Mouse (Mus musculus): ENCODE measurements at regions not wholly inside any gene's neighbourhood (a gene's known extent, or its start where the extent isn't known, plus 50 kb on each side); places are given as distances from the start of the nearest gene placed in this dataset.
A peak's percentile ranks its signal among the peaks of the same experiment; 100 is the strongest.

DNA sequence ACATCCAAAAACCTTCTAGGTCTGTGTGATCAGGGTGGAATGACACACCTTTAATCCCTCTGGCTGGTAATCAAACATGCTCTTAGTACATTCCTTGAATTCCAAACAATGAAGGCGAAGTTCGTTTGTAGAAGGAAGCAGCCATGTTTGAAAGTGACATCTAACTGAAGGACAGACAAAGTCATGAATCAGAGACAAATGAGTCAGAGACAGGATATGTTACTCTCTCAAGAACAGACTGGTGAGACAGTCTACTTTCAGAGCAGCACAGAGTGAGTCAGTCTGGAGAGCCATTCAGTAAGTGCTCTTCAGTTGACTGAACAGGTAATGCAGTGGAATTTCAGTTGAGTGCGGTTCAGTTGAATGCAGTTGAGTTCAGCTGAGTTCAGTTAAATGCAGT, 150.4 kb downstream of the Cpe start:
- no peak for DNase-seq

DNA sequence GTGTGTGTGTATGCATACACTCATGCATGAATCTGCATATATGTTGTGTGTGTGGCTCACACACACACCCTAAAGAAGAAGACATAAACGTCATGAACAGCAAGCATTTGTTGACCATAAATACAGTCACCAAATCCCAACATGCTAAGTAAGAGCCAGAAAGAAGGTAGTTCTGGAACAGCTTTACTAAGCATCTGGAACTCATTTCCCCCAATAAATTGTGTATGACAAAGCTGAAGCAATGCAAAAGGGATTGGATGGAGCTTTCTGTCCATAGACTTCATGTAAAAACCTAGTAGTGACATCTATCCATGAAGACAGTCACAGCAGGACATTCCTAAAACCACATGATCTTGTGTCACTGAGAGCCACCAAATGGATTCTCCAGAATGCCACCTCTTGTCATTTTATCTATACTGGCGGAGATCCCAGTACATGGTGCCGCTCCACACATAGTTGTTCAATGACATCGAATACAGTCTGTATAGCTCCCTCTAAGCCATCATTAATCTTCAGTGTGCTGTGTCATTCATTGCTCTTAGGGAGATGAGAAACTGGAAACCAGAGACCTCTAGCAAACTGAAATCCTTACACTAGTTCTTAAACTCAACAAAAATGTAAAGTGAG, 152.9 kb downstream of the Cpe start:
- no peak for DNase-seq

DNA sequence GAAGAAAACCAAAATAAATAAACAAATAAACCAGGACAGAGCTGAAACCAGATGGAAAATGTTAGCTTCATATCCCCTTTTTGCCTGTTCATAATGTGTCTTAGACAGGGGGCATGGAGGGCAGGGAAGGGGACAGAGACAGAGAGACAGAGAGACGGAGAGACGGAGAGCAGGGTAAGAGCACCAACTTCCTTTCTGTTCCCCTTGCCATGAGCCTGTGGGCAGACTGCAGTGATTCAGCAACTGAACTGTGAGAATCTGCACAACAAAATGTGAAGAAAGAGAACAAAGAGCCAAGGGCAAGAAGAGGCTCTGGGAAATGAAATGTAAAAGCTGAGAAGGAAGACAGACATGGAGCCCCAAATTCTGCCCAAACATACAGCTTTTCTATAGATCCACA, 161.1 kb downstream of the Cpe start:
- DNase-seq = no peak

DNA sequence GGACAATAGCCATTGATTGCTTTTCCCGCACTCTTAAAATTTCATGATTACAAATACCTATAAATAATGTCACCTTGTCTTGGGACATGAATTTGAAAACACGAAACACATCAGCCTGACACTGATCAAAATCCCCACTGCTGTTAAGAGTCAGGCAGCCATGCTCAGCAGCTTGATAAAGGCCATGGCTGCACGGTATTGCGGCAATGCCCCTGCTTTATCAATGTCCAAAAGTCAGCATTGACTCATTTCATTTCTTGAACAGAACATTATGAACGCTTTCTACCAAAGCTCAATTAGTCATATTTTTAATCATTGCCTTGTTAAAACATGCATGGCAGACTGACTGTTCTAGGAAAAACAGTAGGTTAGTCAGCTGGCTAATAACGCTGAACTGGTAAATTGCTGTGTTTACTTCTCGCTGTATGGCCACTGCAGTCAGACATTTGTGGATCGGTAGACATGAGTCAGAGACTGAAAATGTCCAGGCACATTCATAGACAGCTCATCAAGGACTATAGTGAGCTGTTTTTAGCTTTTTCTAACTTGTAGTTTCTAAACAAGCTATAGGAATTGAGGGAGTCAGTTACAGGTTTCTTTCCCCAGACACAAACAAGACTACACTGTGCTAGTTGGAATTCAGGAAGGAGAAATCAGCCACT, 170.3 kb downstream of the Cpe start:
- DNase-seq = no peak

DNA sequence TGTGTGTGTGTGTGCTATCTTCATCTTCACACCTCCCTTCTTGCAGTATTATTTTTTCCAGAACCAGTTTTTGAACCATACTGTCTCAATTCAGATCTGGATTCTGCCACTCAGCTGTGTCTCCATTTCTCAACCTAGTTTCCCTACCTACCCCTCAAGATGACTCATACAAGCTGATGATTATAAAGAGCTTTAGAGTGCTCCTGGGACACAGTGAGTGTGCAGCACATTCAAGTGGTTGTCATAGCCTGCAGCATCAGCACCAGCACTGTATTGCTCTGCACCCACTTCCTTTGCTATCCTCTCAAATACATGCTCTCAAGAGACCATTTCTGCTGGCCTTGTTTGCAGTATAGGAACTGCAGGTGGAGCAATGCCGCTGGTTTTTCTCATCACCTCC, 173.2 kb downstream of the Cpe start:
- DNase-seq = no peak

DNA sequence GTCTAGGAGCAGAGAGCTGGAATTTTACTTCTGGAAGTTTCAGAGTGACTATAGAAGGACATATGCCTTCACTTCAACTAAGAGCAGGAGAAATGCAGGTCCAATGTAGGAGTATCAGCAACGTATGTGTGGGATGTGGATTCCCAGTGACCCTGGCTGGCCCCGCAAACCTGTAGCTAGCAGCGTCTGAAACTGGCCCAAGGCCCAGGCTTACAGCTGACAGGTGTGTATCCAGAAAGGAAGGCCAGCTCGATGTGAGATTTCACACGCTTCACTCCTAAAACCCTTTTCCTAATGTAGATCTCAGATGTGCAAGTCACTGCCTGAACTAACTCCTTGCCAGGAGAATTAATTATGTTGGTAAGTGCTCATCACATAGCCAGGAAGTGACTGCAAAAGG, 176.9 kb downstream of the Cpe start:
- DNase-seq = peak; percentile 9

DNA sequence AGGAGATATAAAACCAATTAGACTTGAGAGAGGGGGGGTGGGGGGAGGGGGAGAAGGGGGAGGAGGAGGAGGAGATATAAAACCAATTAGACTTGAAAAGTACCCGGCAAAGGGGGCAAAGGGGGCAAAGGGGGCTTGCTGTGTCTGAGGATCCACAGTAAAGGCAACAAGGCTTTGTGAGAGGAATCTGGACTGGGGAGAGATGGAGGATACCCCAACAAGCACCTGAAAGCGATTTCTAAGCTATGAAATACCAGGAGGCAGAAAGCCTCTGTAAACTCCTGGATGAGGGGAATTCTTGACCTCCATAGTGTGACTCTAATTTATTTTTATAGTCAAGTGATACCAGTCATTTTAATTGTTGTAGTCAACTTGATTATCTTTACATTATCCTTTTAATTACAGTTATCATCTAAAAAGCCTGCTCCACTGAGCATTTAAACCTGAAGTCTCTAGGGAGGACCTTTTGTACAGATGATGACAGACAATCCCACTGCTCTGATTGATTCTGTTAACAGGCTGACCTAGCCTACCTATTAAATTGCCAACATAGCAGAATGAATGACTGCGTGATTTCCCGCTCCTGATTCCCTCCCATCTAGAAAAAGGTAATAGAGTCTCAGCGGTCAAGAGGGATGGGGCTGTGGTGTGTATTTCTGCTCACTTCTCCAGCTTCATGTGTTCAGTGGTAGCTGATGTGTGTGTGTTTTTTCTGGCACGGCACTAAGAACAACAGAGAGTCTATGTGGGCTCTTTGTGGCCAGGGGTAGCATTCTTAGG, 195.4 kb downstream of the Cpe start:
- DNase-seq = no peak

DNA sequence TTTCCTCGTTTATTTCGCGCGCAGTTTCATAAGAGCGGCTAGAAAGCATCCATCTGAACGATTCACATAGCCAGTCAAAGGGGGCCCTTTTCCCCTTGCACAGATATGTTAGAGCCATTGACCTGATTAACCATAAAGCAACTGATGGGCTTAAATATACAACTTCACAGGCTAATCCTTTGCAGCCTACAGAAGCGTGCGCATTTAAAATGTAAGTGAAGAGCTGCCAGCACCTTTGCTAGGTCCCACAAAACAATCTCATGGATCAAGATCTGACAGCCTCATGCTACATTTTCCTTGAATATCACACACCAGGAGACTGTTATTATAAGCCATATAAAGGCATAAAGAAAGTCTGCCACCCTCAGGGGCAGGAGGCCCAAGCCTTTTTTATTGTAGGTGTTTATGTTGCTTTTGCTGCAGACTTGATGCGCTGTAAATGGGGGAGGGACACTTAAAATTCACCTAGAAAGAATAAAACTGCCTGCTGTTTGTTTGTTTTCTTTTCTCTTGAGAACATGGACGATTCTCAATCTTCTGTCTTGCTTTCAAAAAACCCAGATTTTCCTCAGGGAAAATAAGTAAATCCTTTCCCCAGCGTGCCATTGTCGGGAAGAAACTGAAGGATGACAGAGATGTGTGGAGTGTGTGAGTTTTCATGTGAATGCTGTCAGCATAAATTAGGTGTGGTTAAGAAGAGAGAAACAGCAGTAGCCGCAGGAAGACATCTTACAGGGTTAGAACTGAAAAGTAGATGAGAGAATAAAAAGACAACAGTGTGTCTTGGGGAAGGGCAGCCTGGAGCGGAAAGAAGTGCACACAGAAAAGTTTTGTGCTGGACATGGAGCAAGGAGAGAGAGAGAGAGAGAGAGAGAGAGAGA, 196.3 kb downstream of the Cpe start:
- DNase-seq = no peak

DNA sequence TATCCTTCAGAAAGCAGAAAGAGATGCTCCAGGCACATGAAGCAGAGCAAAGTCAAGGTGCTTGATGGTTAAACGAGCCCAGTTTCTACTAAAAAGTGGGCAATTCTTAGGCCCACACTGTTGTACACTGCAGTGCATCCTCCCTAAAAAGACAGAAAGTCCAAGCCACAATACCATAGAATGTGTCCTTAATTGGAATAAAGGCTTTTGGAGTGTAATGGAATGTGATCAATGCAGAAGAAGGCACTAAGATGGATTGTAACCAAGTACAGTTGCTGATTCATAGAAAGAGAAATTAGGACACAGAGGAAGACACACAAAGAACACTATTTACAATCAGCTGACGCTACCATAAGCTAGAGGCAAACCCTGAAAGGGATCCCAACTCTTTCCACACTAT, 201.3 kb downstream of the Cpe start:
- DNase-seq = no peak

DNA sequence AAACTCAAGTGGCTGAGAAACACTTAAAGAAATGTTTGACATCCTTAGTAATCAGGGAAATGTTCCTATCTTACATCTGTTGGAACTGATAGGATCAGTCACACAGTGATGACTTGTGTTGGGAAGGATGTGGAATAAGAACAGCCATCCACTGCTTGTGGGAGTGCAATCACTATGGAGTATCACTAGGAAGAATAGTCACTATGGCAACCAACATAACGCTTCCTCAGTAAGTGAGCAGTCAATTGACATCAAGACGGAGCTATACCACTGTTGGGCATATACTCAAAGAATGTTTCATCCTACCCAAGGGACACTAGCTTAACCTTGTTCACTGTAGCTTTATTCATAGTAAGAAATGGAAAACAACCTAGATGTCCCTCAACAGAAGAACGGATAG, 204.8 kb downstream of the Cpe start:
- DNase-seq = no peak

DNA sequence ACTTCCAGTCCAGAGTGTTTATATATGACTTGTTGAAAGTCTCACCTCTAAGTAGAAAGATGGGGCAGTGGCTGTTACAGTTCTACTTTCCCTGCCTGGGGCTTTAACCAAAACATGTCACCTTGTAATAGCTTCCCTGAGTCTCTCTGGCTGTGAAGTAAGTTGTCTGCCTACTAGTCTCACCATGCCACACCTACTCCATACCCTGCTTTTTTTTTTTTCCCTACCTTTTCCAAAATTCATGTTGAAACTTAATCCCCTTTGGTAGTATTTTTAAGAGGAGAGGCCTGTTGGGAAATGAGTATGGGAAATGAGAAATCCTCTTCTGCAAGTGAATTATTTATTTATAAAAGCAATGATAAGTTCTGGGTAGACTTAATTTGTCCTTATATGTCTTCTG, 219.6 kb downstream of the Cpe start:
- DNase-seq = no peak

DNA sequence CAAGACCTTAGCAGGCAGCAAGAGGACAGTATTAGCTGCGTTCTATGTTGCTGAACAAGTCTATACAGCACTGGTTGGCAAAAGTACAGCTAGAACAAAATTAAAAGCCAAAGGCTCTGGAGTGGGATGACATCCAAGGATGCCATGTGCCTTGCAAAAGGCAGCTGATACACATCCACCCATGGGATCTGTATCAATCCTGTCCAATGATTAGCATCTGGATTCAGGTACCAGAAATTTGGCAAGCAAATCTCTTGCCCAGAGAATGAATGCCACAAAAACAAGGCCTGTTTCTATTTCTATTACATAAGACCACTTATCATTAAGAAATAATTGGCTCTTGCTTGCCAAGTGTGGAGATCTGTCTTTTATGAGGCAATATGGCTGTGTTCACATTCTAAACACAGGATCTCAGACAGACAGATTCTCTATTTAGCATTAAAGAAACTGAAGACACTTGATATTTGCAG, 220.0 kb downstream of the Cpe start:
- DNase-seq = no peak

DNA sequence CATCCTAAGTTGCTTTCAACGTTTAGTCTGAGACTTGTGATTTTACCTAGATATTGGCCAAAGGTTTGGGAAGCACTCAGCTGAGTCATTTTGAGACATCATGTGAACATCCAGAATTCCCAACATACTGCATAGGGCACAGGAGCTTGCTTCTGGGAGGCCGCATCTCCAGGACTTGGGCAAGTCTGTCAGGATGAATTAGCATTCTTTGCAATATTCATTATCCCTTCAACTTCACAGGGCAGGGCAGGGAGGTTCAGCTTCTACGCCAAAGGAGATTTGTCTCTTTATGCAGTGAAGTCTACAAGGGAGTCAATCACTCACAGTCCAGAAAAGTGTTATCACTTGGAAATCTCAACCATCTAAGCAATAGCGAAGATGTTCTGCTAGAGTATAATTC, 231.7 kb downstream of the Cpe start:
- no peak for DNase-seq

DNA sequence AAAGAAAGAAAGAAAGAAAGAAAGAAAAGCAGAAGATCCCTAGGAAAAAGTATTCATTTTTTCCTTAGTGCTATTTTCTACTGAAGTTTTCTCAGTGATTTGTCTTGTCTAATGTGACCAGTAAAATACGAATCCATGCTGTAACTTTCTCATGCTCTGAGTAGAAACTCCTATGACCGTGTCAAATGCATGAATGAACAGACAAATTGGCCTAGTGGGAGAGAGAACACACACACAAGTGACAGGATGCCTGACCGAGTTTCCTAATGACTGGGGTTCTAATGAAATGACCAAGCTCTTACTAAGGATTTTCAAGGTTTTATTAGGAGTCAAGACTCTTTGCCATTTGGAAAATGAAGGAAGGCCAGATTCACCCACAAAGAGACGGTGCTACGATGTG, 235.9 kb downstream of the Cpe start:
- DNase-seq = no peak

DNA sequence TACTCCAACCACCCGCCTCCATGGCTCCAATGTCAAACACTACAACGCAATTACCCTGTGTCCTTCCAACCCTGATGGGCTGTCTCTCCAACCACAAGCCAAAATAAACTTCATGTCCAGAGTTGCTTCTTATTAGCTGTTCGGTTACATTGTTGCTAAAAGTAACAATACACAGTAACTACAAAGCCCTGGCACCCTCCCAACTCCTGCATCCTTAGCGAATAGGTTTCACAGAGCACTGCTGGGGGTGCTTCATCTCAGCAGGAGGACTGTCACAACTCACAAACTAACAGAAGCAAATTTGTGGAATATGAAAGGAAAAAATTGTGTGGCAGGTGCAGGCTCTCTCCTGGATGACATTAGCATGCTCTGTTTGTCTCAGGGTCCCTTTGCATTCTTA, 238.1 kb downstream of the Cpe start:
- DNase-seq = no peak

DNA sequence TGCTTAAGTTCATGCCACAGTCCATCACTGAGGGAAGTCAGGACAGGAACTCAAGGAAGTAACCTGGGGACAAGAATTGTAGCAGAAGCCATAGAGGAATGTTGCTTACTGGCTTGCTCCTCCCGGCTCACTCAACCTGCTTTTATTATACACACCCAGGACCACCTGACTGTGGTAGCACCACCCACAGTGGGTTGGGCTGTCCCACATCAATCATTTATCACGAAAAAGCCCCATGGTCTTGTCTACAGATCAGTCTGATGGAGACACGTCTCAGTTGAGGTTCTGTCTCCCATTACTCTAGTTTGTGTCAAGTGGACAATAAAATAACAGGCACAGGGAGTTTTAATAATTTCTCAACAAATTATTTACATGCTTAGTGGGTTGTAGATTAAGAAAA, 239.3 kb upstream of the Tll1 start:
- no peak for DNase-seq

DNA sequence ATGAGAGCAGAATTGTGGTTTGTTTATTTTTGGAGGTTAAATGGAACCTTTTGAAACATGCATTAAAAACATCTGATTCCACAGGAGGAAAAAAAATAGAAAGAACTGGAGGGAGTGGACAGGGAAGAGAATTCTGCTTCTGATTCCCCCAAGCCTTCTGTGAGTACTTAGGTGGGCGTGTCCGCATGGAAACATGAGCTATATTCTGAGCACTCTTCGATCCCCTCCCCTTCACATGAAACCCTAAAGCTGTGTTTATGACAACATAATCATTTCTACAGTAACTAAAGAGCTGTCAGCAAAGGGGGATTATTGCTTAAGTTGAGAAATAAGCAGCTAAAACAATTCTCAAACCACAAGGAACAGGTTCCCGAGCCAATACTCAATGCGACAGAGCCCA, 238.4 kb upstream of the Tll1 start:
- DNase-seq = no peak

DNA sequence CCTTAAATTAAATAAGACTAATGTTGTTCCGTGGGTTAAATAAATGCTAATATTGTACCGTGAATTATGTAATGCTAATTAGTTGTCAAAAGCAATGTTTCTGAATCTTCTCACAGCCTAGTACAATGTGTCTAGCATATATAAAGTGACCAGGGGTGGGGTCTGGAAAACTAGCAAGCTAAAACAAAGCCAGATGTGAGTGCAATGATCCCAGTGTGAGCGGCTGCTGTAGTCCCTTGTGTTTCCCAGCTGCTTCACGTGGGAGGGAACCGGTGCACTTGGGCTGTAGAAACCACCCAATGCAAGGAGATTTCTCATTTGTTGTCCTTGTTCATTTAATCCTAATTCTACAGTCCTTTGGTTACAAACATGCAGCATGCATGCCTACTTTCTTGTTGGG, 232.4 kb upstream of the Tll1 start:
- no peak for DNase-seq

DNA sequence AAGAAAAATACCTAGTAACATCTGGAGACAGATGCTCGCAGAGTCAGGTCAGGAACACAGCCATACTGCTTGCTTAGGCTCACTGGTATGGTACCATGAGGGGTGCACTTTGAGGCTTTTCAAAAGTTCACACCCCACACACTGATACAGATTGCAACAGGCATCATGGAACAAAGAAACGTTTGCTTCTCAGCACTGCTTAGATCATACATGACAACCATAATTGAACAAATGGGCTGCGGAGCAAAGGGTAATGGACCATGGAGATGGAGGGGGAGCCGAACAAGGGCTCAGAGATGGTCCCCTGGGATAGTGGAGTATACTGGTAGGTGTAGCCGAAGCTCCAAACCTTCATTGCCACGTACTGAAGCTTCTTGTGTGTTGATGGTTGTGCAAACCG, 228.6 kb upstream of the Tll1 start:
- no peak for DNase-seq

DNA sequence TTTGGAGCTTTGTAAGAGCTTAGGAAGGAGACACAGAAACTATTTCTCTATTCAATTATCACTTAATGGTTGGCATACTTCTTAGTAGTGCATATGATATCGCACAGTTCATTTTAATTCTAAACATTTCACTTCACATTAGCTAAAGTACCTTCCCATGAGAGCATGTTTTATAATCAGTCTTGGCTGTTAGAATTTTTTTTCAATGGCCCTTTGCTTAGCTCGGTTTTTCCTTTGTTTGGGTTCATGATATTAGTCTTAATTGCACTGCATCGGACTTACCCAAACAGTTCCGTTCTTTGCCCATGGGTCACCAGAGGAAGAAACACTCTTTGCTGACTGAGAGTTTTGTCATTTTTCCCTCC, 216.8 kb upstream of the Tll1 start:
- DNase-seq = no peak

DNA sequence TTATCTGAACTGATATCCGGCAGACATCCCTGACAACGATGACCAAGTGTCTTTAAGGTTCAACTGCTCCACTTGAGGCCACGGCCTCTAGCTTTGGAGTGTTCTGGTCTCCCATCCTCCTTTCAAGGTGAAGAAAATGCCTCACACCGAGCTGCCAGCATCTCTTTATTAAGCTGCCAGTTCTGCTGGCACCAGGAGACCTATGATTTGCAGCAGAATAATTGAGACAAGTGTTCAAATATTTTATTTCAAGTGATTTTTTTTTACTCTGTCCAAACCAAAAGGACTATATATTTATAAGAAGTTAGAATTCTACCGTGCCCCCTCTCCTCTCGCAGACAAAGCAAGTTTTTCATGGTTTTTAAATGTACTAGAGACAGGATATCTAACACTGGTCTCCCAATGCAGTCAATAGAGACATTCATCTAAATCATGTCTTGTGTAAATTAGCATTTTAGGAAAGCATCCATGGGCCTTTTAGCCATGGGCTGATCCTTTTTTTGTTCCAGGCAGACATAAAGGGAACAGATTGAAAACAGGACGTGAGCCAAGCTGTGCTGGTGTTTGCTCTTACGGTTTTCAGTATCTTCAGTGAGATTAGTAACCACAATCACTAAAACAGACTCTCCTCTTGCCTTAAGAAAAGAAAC, 216.3 kb upstream of the Tll1 start:
- no peak for DNase-seq

DNA sequence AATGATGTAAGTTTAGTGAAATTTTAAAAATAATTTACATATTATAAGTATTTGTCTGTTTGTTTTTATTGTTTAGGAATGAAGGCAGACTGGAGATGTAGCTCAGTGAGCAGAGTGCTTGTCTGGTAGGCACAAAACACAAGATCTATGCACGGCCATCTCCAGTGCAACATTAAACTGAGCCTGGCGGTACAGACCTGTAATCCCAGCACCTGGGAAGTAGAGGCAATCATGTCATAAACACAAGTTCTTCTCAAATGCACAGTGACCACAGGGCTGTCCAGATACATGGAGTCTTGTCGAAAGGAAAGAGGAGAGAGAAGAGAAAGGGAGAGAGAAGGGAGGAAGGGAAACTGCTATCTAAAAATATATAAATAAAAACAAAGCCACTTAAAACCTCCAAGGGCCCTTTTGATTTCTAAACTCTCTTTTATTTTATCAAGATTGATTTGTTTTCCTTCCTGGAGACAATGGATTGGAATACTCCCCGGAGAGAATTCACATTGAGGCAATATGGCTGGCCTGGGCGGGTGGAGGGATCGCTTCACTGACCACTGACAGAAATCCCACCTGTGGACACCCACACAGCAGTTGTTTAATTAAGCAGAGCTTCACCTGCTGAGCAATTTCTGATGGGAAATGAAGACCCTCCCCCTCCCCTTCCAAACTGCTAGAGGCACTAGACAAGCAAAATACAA, 215.6 kb upstream of the Tll1 start:
- DNase-seq = no peak

All from kidney, adult 9 months (tissue).